Mouse (Mus musculus) mouse trophoblast stem cell (cell line): ENCODE data around the gene Map3k3.
"Not testable (repeated sequence)": the region's sequence is repeated elsewhere in the genome, so short reads cannot be mapped to it uniquely, and the experiment has no call there.

ENCODE experiments used
- in situ Hi-C, 2 experiments: fragments of 300-500 bp; cut with MseI, MboI; formaldehyde crosslinking; loops; 2 replicates in 1 of 2; 3 replicates in 1 of 2; pipeline ENCODE4 v1.15.1; 2025

The Map3k3 gene

GRCm38 (mm10) chr11:106083708-106084701, at the start of gene Map3k3:
TSS of gene Map3k3 (plus strand) at chr11:106084613.
- in situ Hi-C loops = no loop called here

DNA sequence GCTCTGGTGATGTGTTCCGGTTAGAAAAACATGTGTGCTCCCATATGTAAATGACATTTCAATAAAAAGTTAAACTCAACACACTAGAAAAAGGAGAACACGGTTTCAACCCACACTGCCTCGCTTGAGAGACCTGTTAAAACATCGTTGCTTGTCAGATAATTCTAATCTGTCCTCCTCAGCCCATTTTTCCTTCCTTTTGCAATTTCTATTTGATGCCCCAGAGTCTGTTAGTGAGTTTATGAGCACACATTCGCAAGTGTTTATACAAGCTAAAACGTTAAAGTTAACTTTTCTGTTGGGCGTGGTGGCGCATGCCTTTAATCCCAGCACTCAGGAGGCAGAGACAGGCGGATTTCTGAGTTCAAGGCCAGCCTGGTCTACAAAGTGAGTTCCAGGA, 49.4 kb upstream of the Map3k3 start:
- in situ Hi-C loops = no loop called here

DNA sequence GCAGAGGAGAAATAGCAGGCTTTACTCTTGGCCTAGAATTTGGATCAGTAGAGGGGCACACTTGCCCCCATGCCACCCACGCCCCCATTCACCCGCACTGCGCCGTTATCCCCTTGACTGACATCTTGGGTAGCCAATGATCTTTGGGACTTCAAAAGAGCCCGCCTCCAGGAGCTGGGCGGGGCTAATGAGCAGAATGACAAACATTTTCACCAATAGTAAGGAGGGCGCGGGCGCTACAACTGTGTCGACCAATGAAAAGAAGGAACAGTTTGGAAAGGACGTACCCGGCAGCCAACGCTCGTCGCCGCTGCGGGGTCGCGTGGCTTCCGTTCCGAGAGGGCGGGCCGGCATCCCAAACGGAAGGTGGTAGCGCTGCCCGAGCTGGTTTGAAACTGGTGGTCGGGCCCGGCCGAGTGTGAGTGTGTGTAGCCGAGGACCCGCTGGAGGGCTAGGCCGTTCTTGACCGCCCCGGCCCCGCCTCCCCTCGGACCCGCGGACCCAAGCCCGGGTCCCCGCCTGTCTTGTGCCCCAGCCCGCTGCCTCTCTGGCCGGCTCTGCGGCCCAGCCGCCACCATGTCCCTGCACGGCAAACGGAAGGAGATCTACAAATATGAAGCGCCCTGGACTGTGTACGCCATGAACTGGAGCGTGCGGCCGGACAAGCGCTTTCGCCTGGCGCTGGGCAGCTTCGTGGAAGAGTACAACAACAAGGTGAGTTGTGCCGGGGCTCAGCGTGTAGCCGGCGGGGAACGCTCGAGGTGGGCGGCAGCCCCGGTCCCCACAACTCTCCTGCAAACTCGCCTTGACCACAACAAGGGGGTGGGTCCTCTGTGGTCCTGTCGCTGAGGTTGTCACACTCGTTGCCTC, 47.6 kb upstream of the Map3k3 start, which contains the start of gene Dcaf7:
TSS of gene Dcaf7 (plus strand) at position 325 of the 870 bp plus-strand sequence.
- in situ Hi-C loops = no loop called here

DNA sequence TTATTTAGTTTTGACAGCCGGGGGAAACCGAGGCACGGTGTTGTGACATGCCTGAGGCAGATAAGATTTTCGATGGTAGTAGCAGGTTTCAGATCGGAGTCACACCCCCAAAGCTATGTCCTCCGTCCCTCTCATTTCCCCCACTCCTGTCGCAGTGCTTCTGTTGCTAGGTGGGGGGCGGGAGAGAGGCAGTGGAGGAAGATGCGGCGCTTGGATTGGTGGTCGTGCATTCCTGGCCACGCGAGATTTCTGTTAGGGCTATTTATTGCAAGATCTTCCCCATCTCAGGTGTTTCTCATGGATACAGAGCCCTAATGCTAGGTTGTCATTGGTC, 47.0 kb upstream of the Map3k3 start:
- in situ Hi-C loops = no loop called here

DNA sequence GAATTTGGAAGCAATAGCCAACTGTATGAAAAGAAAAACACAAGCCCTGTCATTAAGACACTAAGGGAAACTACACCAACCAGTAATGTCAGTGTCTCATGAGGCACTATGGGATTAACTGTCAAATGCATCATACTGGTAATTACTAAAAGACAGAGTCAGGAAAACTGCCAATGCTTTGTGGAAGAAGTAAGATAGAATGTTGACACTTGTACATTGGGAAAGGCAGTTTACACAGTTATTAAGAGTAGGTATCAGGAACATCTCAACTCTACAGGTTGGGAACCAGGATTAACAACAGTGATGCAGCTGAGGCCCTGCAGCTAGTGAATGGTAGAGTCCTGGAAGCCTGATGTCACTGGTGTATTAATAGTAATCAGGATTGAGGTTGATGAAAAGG, 40.1 kb upstream of the Map3k3 start:
- in situ Hi-C loops = no loop called here

GRCm38 (mm10) chr11:106045256-106045655, 39.2 kb upstream of the Map3k3 start:
- in situ Hi-C loops = no loop called here

- in situ Hi-C loops = no loop called here
Observed at GRCm38 (mm10) chr11:106045780-106046179, 38.6 kb upstream of the Map3k3 start.

GRCm38 (mm10) chr11:106046584-106046983, 37.8 kb upstream of the Map3k3 start:
- in situ Hi-C loops = no loop called here

DNA sequence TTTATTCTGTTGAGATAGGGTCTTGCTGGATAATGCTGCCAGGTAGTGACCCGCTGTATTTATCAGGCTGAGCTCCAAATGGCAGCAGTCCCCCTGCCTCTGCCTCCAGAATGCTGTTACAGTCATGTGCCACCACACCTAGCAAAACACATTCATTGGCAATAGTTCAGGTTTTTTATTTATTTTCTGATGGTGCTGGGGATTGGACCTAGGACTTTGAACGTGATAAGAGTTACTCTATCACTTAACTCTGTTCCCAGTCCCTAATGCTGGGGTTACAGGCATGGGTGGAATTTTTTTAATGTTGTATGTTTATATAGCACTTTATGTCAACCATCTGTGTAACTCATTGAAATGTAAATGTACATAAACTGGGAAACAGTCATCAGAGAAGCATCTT, 30.5 kb upstream of the Map3k3 start:
- in situ Hi-C loops = no loop called here

GRCm38 (mm10) chr11:106054600-106054999, 29.8 kb upstream of the Map3k3 start:
- in situ Hi-C loops = no loop called here

GRCm38 (mm10) chr11:106055341-106055740, 29.1 kb upstream of the Map3k3 start:
- in situ Hi-C loops = no loop called here

- in situ Hi-C loops = no loop called here
Observed at GRCm38 (mm10) chr11:106056819-106057491, 27.5 kb upstream of the Map3k3 start.

GRCm38 (mm10) chr11:106058020-106058419, 26.4 kb upstream of the Map3k3 start:
- in situ Hi-C loops = no loop called here

GRCm38 (mm10) chr11:106060549-106060948, 23.9 kb upstream of the Map3k3 start:
- in situ Hi-C loops = no loop called here

DNA sequence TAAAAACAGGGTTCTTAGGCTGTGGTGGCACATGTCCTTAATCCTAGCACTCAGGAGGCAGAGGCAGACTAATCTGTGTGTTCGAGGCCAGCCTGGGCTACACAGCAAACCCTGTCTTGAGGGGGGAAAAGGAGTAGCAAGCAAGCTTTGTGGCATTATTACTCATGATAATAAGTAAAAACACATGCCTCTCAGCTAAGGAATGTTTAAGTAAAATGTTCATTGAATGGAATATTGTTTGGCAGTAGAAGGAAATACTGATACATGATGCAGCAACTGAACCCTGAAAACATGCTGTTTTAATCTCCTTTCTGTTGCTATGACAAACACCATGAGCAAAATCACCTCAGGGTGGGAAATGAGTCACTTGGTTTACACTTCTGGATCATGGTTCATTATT, 23.1 kb upstream of the Map3k3 start:
- in situ Hi-C loops = no loop called here

DNA sequence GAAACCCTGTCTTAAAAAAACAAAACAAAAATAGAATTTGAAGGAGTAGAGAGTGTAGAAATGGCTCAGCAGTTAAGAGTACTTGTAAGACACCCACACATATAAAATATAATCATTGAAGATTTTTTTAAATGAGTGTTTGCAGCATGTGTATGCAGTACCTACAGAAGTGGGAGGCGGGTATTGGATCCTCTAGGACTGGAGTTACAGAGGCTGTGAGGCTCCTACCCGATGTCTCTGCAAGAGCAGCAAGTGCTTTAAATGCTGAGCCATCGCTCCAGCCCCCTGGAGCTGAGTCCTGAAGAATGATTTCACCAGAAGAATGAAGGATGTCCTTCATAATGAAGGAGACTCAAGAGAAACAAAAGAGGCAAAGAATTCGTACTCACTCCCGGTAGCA, 20.7 kb upstream of the Map3k3 start:
- in situ Hi-C loops = no loop called here

GRCm38 (mm10) chr11:106065073-106065922, 19.1 kb upstream of the Map3k3 start:
- in situ Hi-C loops = no loop called here

- in situ Hi-C loops = no loop called here
Observed at GRCm38 (mm10) chr11:106065923-106066571, 18.4 kb upstream of the Map3k3 start, which contains the start of gene Taco1. TSS of gene Taco1 (plus strand) at chr11:106066061.

GRCm38 (mm10) chr11:106066616-106067015, 17.8 kb upstream of the Map3k3 start:
- in situ Hi-C loops = not testable (repeated sequence)

DNA sequence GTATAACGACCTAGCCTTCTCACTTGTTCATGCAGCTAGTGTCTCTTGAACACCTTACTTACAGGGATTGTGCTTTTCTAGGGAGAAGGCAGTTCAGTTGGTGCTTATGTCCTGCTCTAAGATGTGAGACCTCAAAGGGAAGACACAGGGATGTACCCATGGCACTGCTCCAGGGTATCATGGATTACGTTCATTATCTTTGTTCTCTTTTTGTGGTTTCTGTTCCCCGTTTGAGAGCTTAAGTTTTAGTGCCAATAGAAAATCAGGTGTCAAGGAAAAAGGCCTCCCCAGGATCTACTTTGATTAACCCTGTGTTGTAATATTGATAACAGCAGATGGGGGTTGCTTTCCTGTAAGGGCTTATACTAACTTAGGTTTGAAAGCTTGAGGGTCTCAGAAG, 10.6 kb upstream of the Map3k3 start:
- in situ Hi-C loops = no loop called here
